Mouse (Mus musculus): ENCODE results near the gene Tbx2. TPM values are rescaled to one million over a fixed set of nuclear protein-coding genes. Genes with fewer than 3 reads are reported as not detected.

The Tbx2 gene
- total and polyA plus RNA-seq, 3 experiments = 5.5 to 7.5 (median 5.7) TPM

- Histone ChIP-seq H3K27me3 (ENCODE audit: control insufficient read depth, insufficient read depth, low read length) (peaks cover 25% of the 10 kb centered on the region), H3K36me3 (ENCODE audit: control insufficient read depth, insufficient read depth, low read length) (no peaks in the 10 kb centered on the region), H3K27ac (peak overlapping the region; percentile 48), H3K4me3 (no peak overlapping the region), H3K79me2 (replicated peaks; ENCODE audit: control insufficient read depth, insufficient read depth, low read length) (no peaks in the 10 kb centered on the region), H3K4me1 (ENCODE audit: control insufficient read depth, insufficient read depth, low read length) (no peaks in the 10 kb centered on the region), H3K9ac (ENCODE audit: low read depth, low read length) (peak overlapping the region; percentile 22; the same call in 1 of the 2 replicates)
- WGBS = 63% methylated on average over 16 of the region's 16 CpGs
- no peak for DNase-seq
- intact Hi-C loops (cut with DNase I) = no loop called here
- TF ChIP-seq EP300 (IDR thresholded peaks at IDR 0.05; ENCODE audit: insufficient read depth, low read depth, low read length) (no peak), CTCF (IDR thresholded peaks at IDR 0.05) (no peak), POLR2A (IDR thresholded peaks at IDR 0.05; ENCODE audit: insufficient read depth, low read depth, low read length) (no peak)
Measured at GRCm38 (mm10) chr11:85835753-85836522, 3.6 kb downstream of the Tbx2 start.

GRCm38 (mm10) chr11:85836523-85837290 lies 4.4 kb downstream of the Tbx2 start:
- no peaks in the 10 kb centered on the region for H3K79me2 ChIP-seq (replicated peaks; ENCODE audit: control insufficient read depth, insufficient read depth, low read length)
- peak overlapping the region; percentile 5; the same call in 1 of the 2 replicates for H3K4me3 ChIP-seq
- H3K4me1 ChIP-seq (ENCODE audit: control insufficient read depth, insufficient read depth, low read length) = no peaks in the 10 kb centered on the region
- no peaks in the 10 kb centered on the region for H3K36me3 ChIP-seq (ENCODE audit: control insufficient read depth, insufficient read depth, low read length)
- WGBS = 37% methylated on average over 32 of the region's 32 CpGs
- H3K27ac ChIP-seq = peak overlapping the region; percentile 53
- TF ChIP-seq CTCF (IDR thresholded peaks at IDR 0.05) (no peak), POLR2A (IDR thresholded peaks at IDR 0.05; ENCODE audit: insufficient read depth, low read depth, low read length) (no peak), EP300 (IDR thresholded peaks at IDR 0.05; ENCODE audit: insufficient read depth, low read depth, low read length) (no peak)
- no peak for DNase-seq
- peaks cover 25% of the 10 kb centered on the region for H3K27me3 ChIP-seq (ENCODE audit: control insufficient read depth, insufficient read depth, low read length)
- intact Hi-C loops (cut with DNase I) = no loop called here
- H3K9ac ChIP-seq (ENCODE audit: low read depth, low read length) = peak overlapping the region; percentile 39; the same call in 1 of the 2 replicates

GRCm38 (mm10) chr11:85837291-85837647 lies 4.9 kb downstream of the Tbx2 start:
- no peaks in the 10 kb centered on the region for H3K79me2 ChIP-seq (replicated peaks; ENCODE audit: control insufficient read depth, insufficient read depth, low read length)
- H3K4me1 ChIP-seq (ENCODE audit: control insufficient read depth, insufficient read depth, low read length) = no peaks in the 10 kb centered on the region; the same call in 1 of the 2 replicates
- intact Hi-C loops (cut with DNase I) = no loop called here
- H3K27me3 ChIP-seq (ENCODE audit: control insufficient read depth, insufficient read depth, low read length) = peaks cover 21% of the 10 kb centered on the region
- peak in 1 of 2 experiments; percentile 37 for DNase-seq
- no peak for TF ChIP-seq EP300 (IDR thresholded peaks at IDR 0.05; ENCODE audit: insufficient read depth, low read depth, low read length)
- TF ChIP-seq CTCF (IDR thresholded peaks at IDR 0.05) = no peak
- TF ChIP-seq POLR2A (IDR thresholded peaks at IDR 0.05; ENCODE audit: insufficient read depth, low read depth, low read length) = no peak
- H3K36me3 ChIP-seq (ENCODE audit: control insufficient read depth, insufficient read depth, low read length) = no peaks in the 10 kb centered on the region
- peak overlapping the region; percentile 39; the same call in 1 of the 2 replicates for H3K9ac ChIP-seq (ENCODE audit: low read depth, low read length)
- H3K4me3 ChIP-seq = peak overlapping the region; percentile 5
- 23% methylated on average over 18 of the region's 18 CpGs for WGBS
- H3K27ac ChIP-seq = peak overlapping the region; percentile 53

- intact Hi-C loops (cut with DNase I) = no loop called here
- peaks cover 18% of the 10 kb centered on the region for H3K27me3 ChIP-seq (ENCODE audit: control insufficient read depth, insufficient read depth, low read length)
- no peaks in the 10 kb centered on the region for H3K79me2 ChIP-seq (replicated peaks; ENCODE audit: control insufficient read depth, insufficient read depth, low read length)
- peaks cover under 1% of the 10 kb centered on the region for H3K4me1 ChIP-seq (ENCODE audit: control insufficient read depth, insufficient read depth, low read length)
- H3K36me3 ChIP-seq (ENCODE audit: control insufficient read depth, insufficient read depth, low read length) = no peaks in the 10 kb centered on the region
- H3K9ac ChIP-seq (ENCODE audit: low read depth, low read length) = peak overlapping the region; percentile 41
- DNase-seq = peak in 1 of 2 experiments; percentile 43
- H3K4me3 ChIP-seq = peak overlapping the region; percentile 5
- WGBS = 29% methylated on average over 67 of the region's 67 CpGs
- H3K27ac ChIP-seq = peak overlapping the region; percentile 53
- TF ChIP-seq EP300 (IDR thresholded peaks at IDR 0.05; ENCODE audit: insufficient read depth, low read depth, low read length) = no peak
- TF ChIP-seq POLR2A (IDR thresholded peaks at IDR 0.05; ENCODE audit: insufficient read depth, low read depth, low read length) = no peak
- TF ChIP-seq CTCF (IDR thresholded peaks at IDR 0.05) = no peak
Measured at GRCm38 (mm10) chr11:85837648-85838423, 5.5 kb downstream of the Tbx2 start.

- Histone ChIP-seq H3K4me1 (ENCODE audit: control insufficient read depth, insufficient read depth, low read length) (peaks cover 2% of the 10 kb centered on the region), H3K27me3 (ENCODE audit: control insufficient read depth, insufficient read depth, low read length) (peaks cover 16% of the 10 kb centered on the region), H3K79me2 (replicated peaks; ENCODE audit: control insufficient read depth, insufficient read depth, low read length) (no peaks in the 10 kb centered on the region), H3K4me3 (no peak overlapping the region), H3K27ac (peak overlapping the region; percentile 53), H3K9ac (ENCODE audit: low read depth, low read length) (peak overlapping the region; percentile 41), H3K36me3 (ENCODE audit: control insufficient read depth, insufficient read depth, low read length) (no peaks in the 10 kb centered on the region)
- 53% methylated on average over 20 of the region's 20 CpGs for WGBS
- DNase-seq = peak in 1 of 2 experiments; percentile 28
- TF ChIP-seq POLR2A (IDR thresholded peaks at IDR 0.05; ENCODE audit: insufficient read depth, low read depth, low read length) = no peak
- intact Hi-C loops (cut with DNase I) = no loop called here
Measured at GRCm38 (mm10) chr11:85838424-85839257, 6.3 kb downstream of the Tbx2 start.

Data from heart, adult 2 months (tissue).